Mouse (Mus musculus): ENCODE results near the gene Exo1. TPM values are rescaled to one million over a fixed set of nuclear protein-coding genes. Genes with fewer than 3 reads are reported as not detected.

Gene Exo1
- 110 and 112 TPM in 2 replicates for polyA plus RNA-seq (2016; fragmentation: Nextera tagmentation; extraction: Ambion mirVana)

- peaks cover 29% of the 10 kb centered on the region for H3K36me3 ChIP-seq
- H3K9ac ChIP-seq (replicated peaks) = peak within 1 kb of the TSS; percentile 75
- peak within 1 kb of the TSS; percentile 78 for H3K4me3 ChIP-seq (replicated peaks)
- H3K27ac ChIP-seq = peak within 1 kb of the TSS; percentile 96
- H3K4me2 ChIP-seq = peak within 1 kb of the TSS; percentile 76
- under 1% methylated on average over 66 of the region's 66 CpGs for WGBS
- H3K9me3 ChIP-seq = no peaks in the 10 kb centered on the region
- peaks cover 16% of the 10 kb centered on the region for H3K4me1 ChIP-seq (replicated peaks)
- no peaks in the 10 kb centered on the region for H3K27me3 ChIP-seq
- peak; percentile 97 for ATAC-seq (ENCODE audit: insufficient number of reproducible peaks, insufficient read depth, low FRiP score, low TSS enrichment, low read depth)
Measured at GRCm38 (mm10) chr1:175880453-175881296, at the start of gene Exo1. Exo1 (plus strand) TSS chr1:175880581.

GRCm38 (mm10) chr1:175855515-175855914 is 24.9 kb upstream of the Exo1 start:
- Histone ChIP-seq H3K4me2 (no peak overlapping the region), H3K36me3 (no peaks in the 10 kb centered on the region), H3K4me1 (replicated peaks) (no peaks in the 10 kb centered on the region), H3K27ac (no peak overlapping the region), H3K9me3 (no peaks in the 10 kb centered on the region), H3K9ac (replicated peaks) (no peak overlapping the region), H3K27me3 (no peaks in the 10 kb centered on the region), H3K4me3 (replicated peaks) (no peak overlapping the region)
- WGBS = 76% methylated on average over 1 of the region's 1 CpGs
- no peak for ATAC-seq (ENCODE audit: insufficient number of reproducible peaks, insufficient read depth, low FRiP score, low TSS enrichment, low read depth)

GRCm38 (mm10) chr1:175867050-175867449 is 13.3 kb upstream of the Exo1 start:
- Histone ChIP-seq H3K27me3 (no peaks in the 10 kb centered on the region), H3K9ac (replicated peaks) (no peak overlapping the region), H3K9me3 (no peaks in the 10 kb centered on the region), H3K4me2 (no peak overlapping the region), H3K36me3 (no peaks in the 10 kb centered on the region), H3K27ac (no peak overlapping the region), H3K4me1 (replicated peaks) (no peaks in the 10 kb centered on the region), H3K4me3 (replicated peaks) (no peak overlapping the region)
- no peak for ATAC-seq (ENCODE audit: insufficient number of reproducible peaks, insufficient read depth, low FRiP score, low TSS enrichment, low read depth)
- WGBS = 45% methylated on average over 1 of the region's 1 CpGs

- Histone ChIP-seq H3K4me2 (no peak overlapping the region), H3K27me3 (no peaks in the 10 kb centered on the region), H3K27ac (no peak overlapping the region), H3K9ac (replicated peaks) (no peak overlapping the region), H3K4me1 (replicated peaks) (no peaks in the 10 kb centered on the region), H3K4me3 (replicated peaks) (no peak overlapping the region), H3K36me3 (no peaks in the 10 kb centered on the region), H3K9me3 (no peaks in the 10 kb centered on the region)
- no peak for ATAC-seq (ENCODE audit: insufficient number of reproducible peaks, insufficient read depth, low FRiP score, low TSS enrichment, low read depth)
- 33% methylated on average over 5 of the region's 5 CpGs for WGBS
Measured at GRCm38 (mm10) chr1:175867558-175867957, 12.8 kb upstream of the Exo1 start.

- Histone ChIP-seq H3K27ac (no peak overlapping the region), H3K9ac (replicated peaks) (no peak overlapping the region), H3K27me3 (no peaks in the 10 kb centered on the region), H3K36me3 (no peaks in the 10 kb centered on the region), H3K9me3 (no peaks in the 10 kb centered on the region), H3K4me3 (replicated peaks) (no peak overlapping the region), H3K4me2 (no peak overlapping the region), H3K4me1 (replicated peaks) (no peaks in the 10 kb centered on the region)
- WGBS = 82% methylated on average over 3 of the region's 3 CpGs
- no peak for ATAC-seq (ENCODE audit: insufficient number of reproducible peaks, insufficient read depth, low FRiP score, low TSS enrichment, low read depth)
Measured at GRCm38 (mm10) chr1:175870716-175871115, 9.7 kb upstream of the Exo1 start.

- Histone ChIP-seq H3K9me3 (no peaks in the 10 kb centered on the region), H3K4me3 (replicated peaks) (no peak overlapping the region), H3K4me2 (no peak overlapping the region), H3K36me3 (no peaks in the 10 kb centered on the region), H3K27ac (no peak overlapping the region), H3K9ac (replicated peaks) (no peak overlapping the region), H3K4me1 (replicated peaks) (no peaks in the 10 kb centered on the region), H3K27me3 (no peaks in the 10 kb centered on the region)
- 71% methylated on average over 6 of the region's 6 CpGs for WGBS
- ATAC-seq (ENCODE audit: insufficient number of reproducible peaks, insufficient read depth, low FRiP score, low TSS enrichment, low read depth) = no peak
Measured at GRCm38 (mm10) chr1:175872028-175872816, 8.2 kb upstream of the Exo1 start.

GRCm38 (mm10) chr1:175883398-175883797 is 3.0 kb downstream of the Exo1 start:
- Histone ChIP-seq H3K9me3 (no peaks in the 10 kb centered on the region), H3K4me1 (replicated peaks) (peaks cover 16% of the 10 kb centered on the region), H3K36me3 (peaks cover 47% of the 10 kb centered on the region), H3K4me2 (no peak overlapping the region), H3K4me3 (replicated peaks) (no peak overlapping the region), H3K27me3 (no peaks in the 10 kb centered on the region), H3K9ac (replicated peaks) (no peak overlapping the region), H3K27ac (no peak overlapping the region)
- ATAC-seq (ENCODE audit: insufficient number of reproducible peaks, insufficient read depth, low FRiP score, low TSS enrichment, low read depth) = no peak
- WGBS = 86% methylated on average over 3 of the region's 3 CpGs

GRCm38 (mm10) chr1:175893263-175893662 is 12.9 kb downstream of the Exo1 start:
- Histone ChIP-seq H3K4me3 (replicated peaks) (no peak overlapping the region), H3K9ac (replicated peaks) (no peak overlapping the region), H3K9me3 (no peaks in the 10 kb centered on the region), H3K27me3 (no peaks in the 10 kb centered on the region), H3K4me1 (replicated peaks) (no peaks in the 10 kb centered on the region), H3K27ac (no peak overlapping the region), H3K4me2 (no peak overlapping the region), H3K36me3 (peaks cover 71% of the 10 kb centered on the region)
- WGBS = 90% methylated on average over 6 of the region's 6 CpGs
- no peak for ATAC-seq (ENCODE audit: insufficient number of reproducible peaks, insufficient read depth, low FRiP score, low TSS enrichment, low read depth)

- ATAC-seq (ENCODE audit: insufficient number of reproducible peaks, insufficient read depth, low FRiP score, low TSS enrichment, low read depth) = no peak
- no peak overlapping the region for H3K27ac ChIP-seq
- no peaks in the 10 kb centered on the region for H3K4me1 ChIP-seq (replicated peaks)
- H3K9ac ChIP-seq (replicated peaks) = no peak overlapping the region
- no peak overlapping the region for H3K4me2 ChIP-seq
- H3K4me3 ChIP-seq (replicated peaks) = no peak overlapping the region
- peaks cover 71% of the 10 kb centered on the region for H3K36me3 ChIP-seq
- H3K9me3 ChIP-seq = no peaks in the 10 kb centered on the region
- no peaks in the 10 kb centered on the region for H3K27me3 ChIP-seq
- 95% methylated on average over 12 of the region's 12 CpGs for WGBS
Measured at GRCm38 (mm10) chr1:175893726-175894125, 13.3 kb downstream of the Exo1 start.

- Histone ChIP-seq H3K9ac (replicated peaks) (no peak overlapping the region), H3K36me3 (peaks cover 39% of the 10 kb centered on the region), H3K27me3 (no peaks in the 10 kb centered on the region), H3K4me2 (no peak overlapping the region), H3K4me1 (replicated peaks) (no peaks in the 10 kb centered on the region), H3K9me3 (no peaks in the 10 kb centered on the region), H3K27ac (no peak overlapping the region), H3K4me3 (replicated peaks) (no peak overlapping the region)
- WGBS = 88% methylated on average over 2 of the region's 2 CpGs
- ATAC-seq (ENCODE audit: insufficient number of reproducible peaks, insufficient read depth, low FRiP score, low TSS enrichment, low read depth) = no peak
Measured at GRCm38 (mm10) chr1:175911207-175911606, 30.8 kb downstream of the Exo1 start.

- no peaks in the 10 kb centered on the region for H3K9me3 ChIP-seq
- ATAC-seq (ENCODE audit: insufficient number of reproducible peaks, insufficient read depth, low FRiP score, low TSS enrichment, low read depth) = no peak
- no peak overlapping the region for H3K4me3 ChIP-seq (replicated peaks)
- no peak overlapping the region for H3K4me2 ChIP-seq
- WGBS = 84% methylated on average over 3 of the region's 3 CpGs
- H3K36me3 ChIP-seq = peaks cover 31% of the 10 kb centered on the region
- H3K4me1 ChIP-seq (replicated peaks) = no peaks in the 10 kb centered on the region
- H3K27me3 ChIP-seq = no peaks in the 10 kb centered on the region
- no peak overlapping the region for H3K27ac ChIP-seq
- no peak overlapping the region for H3K9ac ChIP-seq (replicated peaks)
Measured at GRCm38 (mm10) chr1:175912038-175912437, 31.7 kb downstream of the Exo1 start.
